Mouse (Mus musculus) urinary bladder, postnatal 36 days (tissue): ENCODE measurements around the gene Gm12666.
"Not testable (repeated sequence)": the region's sequence is repeated elsewhere in the genome, so short reads cannot be mapped to it uniquely, and the experiment has no call there.

ENCODE experiments used
- DNase-seq, 2 experiments: peaks; one replicate each; pipeline ENCODE4 v3.0.0; 2022; ENCODE audit warnings: low spot score in 2 of 2, mixed read lengths in 1 of 2

Gene Gm12666

GRCm38 (mm10) chr4:92191649-92192048 is at the start of gene Gm12666:
Gene Gm12666, minus strand, starts transcription at chr4:92191749.
- not testable (repeated sequence) for DNase-seq

DNA sequence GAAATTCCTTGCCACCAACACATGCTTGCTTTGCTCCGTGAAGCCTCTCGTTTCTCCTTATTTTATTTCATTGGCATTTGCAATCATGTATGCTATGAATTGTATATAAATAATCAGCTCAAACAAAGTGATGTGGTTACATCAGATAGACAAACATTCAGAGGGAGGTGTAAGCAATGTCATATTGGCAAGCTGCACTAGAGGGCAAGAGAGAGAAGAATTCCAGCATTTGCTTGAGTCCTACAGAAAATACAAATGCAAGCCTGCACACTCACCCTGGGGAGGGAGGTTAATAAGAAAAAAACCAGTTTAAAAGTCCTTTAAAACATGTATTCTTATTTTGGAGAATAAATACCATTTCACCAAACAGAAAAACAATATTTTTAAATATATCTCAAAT is 34.8 kb upstream of the Gm12666 start:
- no peak for DNase-seq

GRCm38 (mm10) chr4:92216286-92216685 is 24.7 kb upstream of the Gm12666 start:
- DNase-seq: no peak

DNA sequence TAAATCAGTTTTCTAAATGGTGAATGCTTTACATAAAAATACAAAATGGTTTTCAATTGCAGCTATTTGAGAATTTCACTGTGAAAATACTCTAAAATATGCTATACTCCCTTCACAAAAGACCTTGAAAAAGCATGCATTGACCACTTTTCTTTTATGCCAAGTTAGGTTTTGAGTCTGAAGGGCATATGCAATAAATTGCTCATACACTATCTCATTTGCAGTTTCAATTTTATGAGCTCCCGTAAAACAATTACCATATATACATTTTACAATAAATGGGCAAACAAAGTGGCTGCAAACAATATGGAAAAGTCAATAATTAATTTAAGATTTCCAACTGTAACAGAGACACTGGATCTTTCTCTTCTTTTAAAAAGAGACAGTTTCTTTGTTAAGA is 38.9 kb downstream of the Gm12666 start:
- DNase-seq: no peak

DNA sequence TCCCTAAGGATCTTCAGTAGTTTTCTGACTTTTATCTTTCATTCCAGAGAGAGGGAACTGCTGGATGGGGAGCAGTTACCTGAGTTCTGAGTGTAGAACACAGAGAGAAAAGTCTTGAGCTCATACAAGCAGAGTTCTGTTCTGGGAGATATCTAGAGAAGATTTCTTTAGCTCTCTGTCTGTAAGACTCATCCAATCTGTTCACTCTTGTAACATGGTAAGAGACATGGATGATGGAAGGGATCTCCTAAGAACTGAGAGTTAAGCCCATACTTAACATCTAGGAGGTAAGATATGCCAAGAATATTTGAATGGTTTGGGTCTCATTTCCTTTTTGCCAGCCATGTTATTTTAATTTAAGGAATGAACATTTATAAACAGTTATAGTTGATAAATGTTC is 44.4 kb downstream of the Gm12666 start, which contains the start of gene Izumo3:
Gene Izumo3, minus strand, starts transcription at position 101 of the 400 bp plus-strand sequence.
- no peak for DNase-seq
